Mouse (Mus musculus): ENCODE measurements around the gene Methig1.

DNA sequence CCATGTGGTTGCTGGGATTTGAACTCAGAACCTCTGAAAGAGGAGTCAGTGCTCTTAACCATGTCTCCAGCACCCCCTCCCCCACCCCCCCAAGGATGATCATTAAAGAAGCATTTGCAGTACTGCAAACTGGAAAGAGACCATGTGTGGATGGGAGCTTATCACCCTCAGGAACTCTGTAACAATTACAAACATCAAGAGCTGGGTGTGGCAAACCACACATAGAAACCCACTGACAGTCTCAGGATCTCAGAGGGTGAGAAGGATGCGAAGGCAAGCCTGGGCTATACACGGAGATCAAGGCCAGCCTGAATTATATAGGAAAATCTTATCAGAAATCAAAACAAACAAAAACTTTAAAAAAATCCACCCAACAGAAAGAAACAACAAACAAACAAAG, 46.7 kb upstream of the Methig1 start:
- TF ChIP-seq HCFC1 (IDR thresholded peaks at IDR 0.05; ENCODE audit: borderline replicate concordance, insufficient read depth, low read length) (no peak), CHD2 (IDR thresholded peaks at IDR 0.05; ENCODE audit: low read depth, low read length) (no peak), ZNF384 (IDR thresholded peaks at IDR 0.05; ENCODE audit: low read depth, low read length) (no peak), ZC3H11A (IDR thresholded peaks at IDR 0.05; ENCODE audit: borderline replicate concordance, low read depth, low read length) (no peak)

All from ES-E14 (cell line).